Mouse (Mus musculus): Measurements from ENCODE around the gene Gm8374. TPM values are rescaled to one million over a fixed set of nuclear protein-coding genes. Genes with fewer than 3 reads are reported as not detected.
"Not testable (repeated sequence)": the region's sequence is repeated elsewhere in the genome, so short reads cannot be mapped to it uniquely, and the experiment has no call there.

Gm8374 gene
- polyA plus RNA-seq (2016; fragmentation: Nextera tagmentation; extraction: Ambion mirVana): not detected in 2 replicates

- H3K9me3 ChIP-seq; H3K4me1 ChIP-seq; H3K4me3 ChIP-seq; H3K27me3 ChIP-seq (replicated peaks); H3K36me3 ChIP-seq; H3K9ac ChIP-seq; H3K4me2 ChIP-seq (replicated peaks); H3K27ac ChIP-seq; ATAC-seq (ENCODE audit: low FRiP score, low read depth): not testable (repeated sequence)
- WGBS: 83% methylated on average over 3 of the region's 3 CpGs
Observed at GRCm38 (mm10) chr14:7365034-7365433, at the start of gene Gm8374. Gene Gm8374 (minus strand): TSS chr14:7365134.

GRCm38 (mm10) chr14:7332295-7332694, 32.6 kb downstream of the Gm8374 start, which contains the start of gene Gm5797:
Gene Gm5797 (minus strand): TSS chr14:7332395.
- H3K27ac ChIP-seq; H3K27me3 ChIP-seq (replicated peaks); H3K4me2 ChIP-seq (replicated peaks); H3K4me3 ChIP-seq; H3K36me3 ChIP-seq; H3K9ac ChIP-seq; H3K9me3 ChIP-seq; H3K4me1 ChIP-seq; ATAC-seq (ENCODE audit: low FRiP score, low read depth): not testable (repeated sequence)
- no CpG with 5 or more reads among the region's 1 CpGs for WGBS

GRCm38 (mm10) chr14:7315093-7315492, 49.8 kb downstream of the Gm8374 start:
- peak overlapping the region; percentile 48 for H3K4me3 ChIP-seq
- H3K36me3 ChIP-seq; H3K27ac ChIP-seq; H3K4me1 ChIP-seq; H3K27me3 ChIP-seq (replicated peaks); H3K9me3 ChIP-seq; ATAC-seq (ENCODE audit: low FRiP score, low read depth): not testable (repeated sequence)
- peak overlapping the region; percentile 68 for H3K9ac ChIP-seq
- peak overlapping the region; percentile 65 for H3K4me2 ChIP-seq (replicated peaks)
- under 1% methylated on average over 18 of the region's 19 CpGs for WGBS

- H3K27me3 ChIP-seq (replicated peaks); H3K9me3 ChIP-seq; H3K27ac ChIP-seq; ATAC-seq (ENCODE audit: low FRiP score, low read depth); H3K36me3 ChIP-seq; H3K4me1 ChIP-seq: not testable (repeated sequence)
- H3K4me2 ChIP-seq (replicated peaks): peak within 1 kb of the TSS; percentile 65
- peak within 1 kb of the TSS; percentile 68 for H3K9ac ChIP-seq
- 0% methylated on average over 14 of the region's 35 CpGs for WGBS
- H3K4me3 ChIP-seq: peak within 1 kb of the TSS; percentile 48
Observed at GRCm38 (mm10) chr14:7314661-7315060, 50.3 kb downstream of the Gm8374 start, which contains the start of gene Gm3739. Gene Gm3739 (minus strand): TSS chr14:7315049.

Other genes with a start within 250 kb of the Gm8374 start
- gene Gm6676, start 239.7 kb downstream of the Gm8374 start, polyA plus RNA-seq (2016; fragmentation: Nextera tagmentation; extraction: Ambion mirVana): not detected in 2 replicates
- 5.4 and 5.9 TPM in 2 replicates for gene Gm3512, start 190.6 kb downstream of the Gm8374 start, polyA plus RNA-seq (2016; fragmentation: Nextera tagmentation; extraction: Ambion mirVana)
- not detected in 2 replicates for gene Gm16434, start 170.6 kb downstream of the Gm8374 start, polyA plus RNA-seq (2016; fragmentation: Nextera tagmentation; extraction: Ambion mirVana)
- not detected in 2 replicates for gene Gm3727, start 100.4 kb downstream of the Gm8374 start, polyA plus RNA-seq (2016; fragmentation: Nextera tagmentation; extraction: Ambion mirVana)
- gene Gm3739, start 50.1 kb downstream of the Gm8374 start, polyA plus RNA-seq (2016; fragmentation: Nextera tagmentation; extraction: Ambion mirVana): 3.3 and 3.7 TPM in 2 replicates
- not detected in 2 replicates for gene Gm5797, start 32.7 kb downstream of the Gm8374 start, polyA plus RNA-seq (2016; fragmentation: Nextera tagmentation; extraction: Ambion mirVana)
- 0.23 TPM in 1 of 2 replicates, not detected in the other for gene Gm3755, start 85.8 kb upstream of the Gm8374 start, polyA plus RNA-seq (2016; fragmentation: Nextera tagmentation; extraction: Ambion mirVana)
- 3.9 and 4.1 TPM in 2 replicates for gene Gm3752, start 118.6 kb upstream of the Gm8374 start, polyA plus RNA-seq (2016; fragmentation: Nextera tagmentation; extraction: Ambion mirVana)
- gene Gm3558, start 203.4 kb upstream of the Gm8374 start, polyA plus RNA-seq (2016; fragmentation: Nextera tagmentation; extraction: Ambion mirVana): 1.9 and 2.7 TPM in 2 replicates
- not detected in 2 replicates for gene Gm10338, start 230.5 kb upstream of the Gm8374 start, polyA plus RNA-seq (2016; fragmentation: Nextera tagmentation; extraction: Ambion mirVana)